Mouse (Mus musculus) MEL (cell line): Measurements from ENCODE around the gene Acvr1b. TPM values are rescaled to one million over a fixed set of nuclear protein-coding genes. Genes with fewer than 3 reads are reported as not detected.

Experiments
- DNase-seq: peaks from one replicate; pipeline ENCODE4 v3.0.0; 2011; ENCODE audit warnings: low read depth, low spot score
- H3K27ac ChIP-seq: 2 replicates; pipeline ENCODE4 v1.5.1; 2012; ENCODE audit warnings: low read depth, mild to moderate bottlenecking, control low read depth, low read length, moderate library complexity; ENCODE audit not compliant: control insufficient read depth
- H3K27me3 ChIP-seq, 2 experiments: fragments of 150-350 bp in 1 of 2; sonication (generic) in 1 of 2; 2 replicates each; pipeline ENCODE4 v1.6.1; 2012; ENCODE audit warnings: low read length in 2 of 2, mild to moderate bottlenecking in 2 of 2, improper control_type of control experiment in 1 of 2, moderate library complexity in 1 of 2; ENCODE audit not compliant: insufficient read depth in 2 of 2, control insufficient read depth in 1 of 2
- H3K36me3 ChIP-seq, 2 experiments: 2 replicates each; pipeline ENCODE4 v1.6.1; 2012 to 2014; ENCODE audit warnings: low read length in 2 of 2, improper control_type of control experiment in 1 of 2, inconsistent platforms in 1 of 2, mild to moderate bottlenecking in 1 of 2; ENCODE audit not compliant: insufficient read depth in 2 of 2, control insufficient read depth in 1 of 2
- H3K4me1 ChIP-seq, 2 experiments: fragments of 150-350 bp in 1 of 2; sonication (generic) in 1 of 2; 2 replicates each; pipeline ENCODE4 v1.6.1; 2012; ENCODE audit warnings: low read length in 2 of 2, improper control_type of control experiment in 1 of 2, mild to moderate bottlenecking in 1 of 2; ENCODE audit not compliant: insufficient read depth in 2 of 2, control insufficient read depth in 1 of 2
- H3K4me3 ChIP-seq, 2 experiments: fragments of 150-350 bp in 1 of 2; sonication (generic) in 1 of 2; 2 replicates each; pipeline ENCODE4 v1.5.1; 2012; ENCODE audit warnings: low read depth in 2 of 2, low read length in 2 of 2, mild to moderate bottlenecking in 2 of 2, moderate library complexity in 2 of 2, control low read depth in 1 of 2, improper control_type of control experiment in 1 of 2; ENCODE audit not compliant: control insufficient read depth in 1 of 2, insufficient read depth in 1 of 2
- H3K79me2 ChIP-seq: 2 replicates; pipeline ENCODE4 v1.6.1; 2012; ENCODE audit warnings: mild to moderate bottlenecking, low read length, moderate library complexity; ENCODE audit not compliant: control insufficient read depth, poor library complexity, insufficient read depth
- H3K9ac ChIP-seq: 2 replicates; pipeline ENCODE4 v1.6.1; 2012; ENCODE audit warnings: low read depth, mild to moderate bottlenecking, control low read depth, low read length, moderate library complexity; ENCODE audit not compliant: control insufficient read depth, poor library complexity, severe bottlenecking
- H3K9me3 ChIP-seq: fragments of 150-350 bp; sonication (generic); replicated peaks from 2 replicates; pipeline ENCODE4 v1.6.1; 2012; ENCODE audit warnings: mild to moderate bottlenecking, low read length, improper control_type of control experiment, moderate library complexity; ENCODE audit not compliant: insufficient read depth
- BHLHE40 ChIP-seq: IDR thresholded peaks from 2 replicates; pipeline ENCODE4 v1.6.1; 2012; ENCODE audit warnings: low read depth, mild to moderate bottlenecking, inconsistent platforms, low read length, improper control_type of control experiment, borderline replicate concordance
- CHD1 ChIP-seq: IDR thresholded peaks from 2 replicates; pipeline ENCODE4 v1.6.1; 2012; ENCODE audit warnings: low read depth, mild to moderate bottlenecking, inconsistent platforms, low read length, improper control_type of control experiment
- CHD2 ChIP-seq: IDR thresholded peaks from 2 replicates; pipeline ENCODE4 v1.6.1; 2011; ENCODE audit warnings: low read length, improper control_type of control experiment
- CTCF ChIP-seq, 3 experiments: IDR thresholded peaks in 2 of 3; conservative IDR thresholded peaks in 1 of 3; 2 replicates each; pipeline ENCODE4 v1.5.1; 2011 to 2012; ENCODE audit warnings: low read length in 3 of 3, low read depth in 2 of 3, mild to moderate bottlenecking in 2 of 3, improper control_type of control experiment in 1 of 3, inconsistent platforms in 1 of 3, mixed read lengths in 1 of 3, moderate library complexity in 1 of 3; ENCODE audit not compliant: control insufficient read depth in 1 of 3, insufficient read depth in 1 of 3, poor library complexity in 1 of 3, severe bottlenecking in 1 of 3
- E2F4 ChIP-seq: IDR thresholded peaks from 2 replicates; pipeline ENCODE4 v1.6.1; 2011; ENCODE audit warnings: low read depth, low read length, improper control_type of control experiment, borderline replicate concordance
- ELF1 ChIP-seq: IDR thresholded peaks from 2 replicates; pipeline ENCODE4 v1.6.1; 2014; ENCODE audit warnings: low read depth, mild to moderate bottlenecking, inconsistent platforms, low read length, improper control_type of control experiment, moderate library complexity
- EP300 ChIP-seq, 2 experiments: IDR thresholded peaks; 2 replicates each; pipeline ENCODE4 v1.6.1; 2011; ENCODE audit warnings: improper control_type of control experiment in 2 of 2, low read length in 2 of 2, low read depth in 1 of 2, mild to moderate bottlenecking in 1 of 2
- ETS1 ChIP-seq: IDR thresholded peaks from 2 replicates; pipeline ENCODE4 v1.6.1; 2012; ENCODE audit warnings: low read depth, mild to moderate bottlenecking, inconsistent platforms, low read length, improper control_type of control experiment, moderate library complexity
- GATA1 ChIP-seq: IDR thresholded peaks from 2 replicates; pipeline ENCODE4 v1.6.1; 2011; ENCODE audit warnings: low read depth, low read length, improper control_type of control experiment
- HCFC1 ChIP-seq: IDR thresholded peaks from 2 replicates; pipeline ENCODE4 v1.6.1; 2012; ENCODE audit warnings: low read depth, mild to moderate bottlenecking, inconsistent platforms, low read length, improper control_type of control experiment, moderate library complexity
- JUND ChIP-seq: IDR thresholded peaks from 2 replicates; pipeline ENCODE4 v1.6.1; 2011; ENCODE audit warnings: low read depth, mild to moderate bottlenecking, improper control_type of control experiment, low read length
- KAT2A ChIP-seq: conservative IDR thresholded peaks from 2 replicates; pipeline ENCODE4 v1.6.1; 2012; ENCODE audit warnings: low read depth, low read length, improper control_type of control experiment, inconsistent platforms
- MAZ ChIP-seq: IDR thresholded peaks from 2 replicates; pipeline ENCODE4 v1.6.1; 2012; ENCODE audit warnings: low read depth, mild to moderate bottlenecking, inconsistent platforms, low read length, improper control_type of control experiment
- MXI1 ChIP-seq: IDR thresholded peaks from 2 replicates; pipeline ENCODE4 v1.6.1; 2011; ENCODE audit warnings: mild to moderate bottlenecking, low read depth, low read length, improper control_type of control experiment
- MYB ChIP-seq: IDR thresholded peaks from 2 replicates; pipeline ENCODE4 v1.6.1; 2011; ENCODE audit warnings: mild to moderate bottlenecking, low read depth, low read length, improper control_type of control experiment
- NELFE ChIP-seq: IDR thresholded peaks from 2 replicates; pipeline ENCODE4 v1.6.1; 2011; ENCODE audit warnings: low read depth, low read length, improper control_type of control experiment
- POLR2A ChIP-seq, 2 experiments: IDR thresholded peaks; 2 replicates each; pipeline ENCODE4 v1.6.1; 2011 to 2012; ENCODE audit warnings: low read length in 2 of 2, mild to moderate bottlenecking in 2 of 2, control low read depth in 1 of 2, improper control_type of control experiment in 1 of 2, low read depth in 1 of 2, moderate library complexity in 1 of 2; ENCODE audit not compliant: control insufficient read depth in 1 of 2, insufficient read depth in 1 of 2, poor library complexity in 1 of 2
- POLR2AphosphoS2 ChIP-seq: IDR thresholded peaks from 2 replicates; pipeline ENCODE4 v1.6.1; 2011; ENCODE audit warnings: low read length, improper control_type of control experiment
- RCOR1 ChIP-seq: IDR thresholded peaks from 2 replicates; pipeline ENCODE4 v1.6.1; 2012; ENCODE audit warnings: low read depth, mild to moderate bottlenecking, inconsistent platforms, low read length, improper control_type of control experiment
- SIN3A ChIP-seq: IDR thresholded peaks from 2 replicates; pipeline ENCODE4 v1.6.1; 2012; ENCODE audit warnings: low read length, improper control_type of control experiment, inconsistent platforms
- SMC3 ChIP-seq: IDR thresholded peaks from 2 replicates; pipeline ENCODE4 v1.6.1; 2011; ENCODE audit warnings: low read depth, low read length, improper control_type of control experiment
- TAL1 ChIP-seq: IDR thresholded peaks from 2 replicates; pipeline ENCODE4 v1.6.1; 2012; ENCODE audit warnings: mild to moderate bottlenecking, inconsistent platforms, low read length, moderate library complexity, mixed read lengths
- TBP ChIP-seq: IDR thresholded peaks from 2 replicates; pipeline ENCODE4 v1.8.0; 2011; ENCODE audit warnings: low read depth, low read length, improper control_type of control experiment
- TCF12 ChIP-seq: IDR thresholded peaks from 2 replicates; pipeline ENCODE4 v1.6.1; 2014; ENCODE audit warnings: low read depth, mild to moderate bottlenecking, inconsistent platforms, low read length, improper control_type of control experiment, moderate library complexity
- UBTF ChIP-seq: IDR thresholded peaks from 2 replicates; pipeline ENCODE4 v1.6.1; 2012; ENCODE audit warnings: low read depth, mild to moderate bottlenecking, inconsistent platforms, low read length, improper control_type of control experiment, moderate library complexity, borderline replicate concordance; ENCODE audit not compliant: insufficient read depth
- USF1 ChIP-seq: IDR thresholded peaks from 2 replicates; pipeline ENCODE4 v1.6.1; 2014; ENCODE audit warnings: low read depth, mild to moderate bottlenecking, inconsistent platforms, low read length, improper control_type of control experiment, moderate library complexity
- ZC3H11A ChIP-seq: IDR thresholded peaks from 2 replicates; pipeline ENCODE4 v1.6.1; 2012; ENCODE audit warnings: low read depth, mild to moderate bottlenecking, inconsistent platforms, low read length, improper control_type of control experiment
- polyA plus RNA-seq, 2 experiments: library from polyadenylated mRNA; stranded (reverse) in 1 of 2; unstranded in 1 of 2; fragments of >175 nt in 1 of 2; fragments of >200 nt in 1 of 2; gene quantifications; 2 replicates each; pipeline versions ENCODE4 v1.2.1 to v1.2.4; 2012; ENCODE audit warnings: low replicate concordance in 2 of 2, low read depth in 1 of 2; ENCODE audit not compliant: insufficient read length in 2 of 2, insufficient read depth in 1 of 2, missing spikeins in 1 of 2
- total RNA-seq: library from RNA; depleted of rRNA; stranded (reverse); fragments of 300-350 nt; gene quantifications from 2 replicates; pipeline ENCODE4 v1.2.3, GENCODE M21; 2012

The Acvr1b gene
- total and polyA plus RNA-seq, 3 experiments = 10.4 to 13.2 TPM; not detected in 1

- Histone ChIP-seq H3K27ac (peak overlapping the region; percentile 87), H3K27me3 (no peaks in the 10 kb centered on the region), H3K4me3 (peak overlapping the region; percentile 2 to 40; a peak in 3 of 4 replicates), H3K4me1 (peaks cover 36 to 78% of the 10 kb centered on the region in 2 experiments), H3K36me3 (peaks cover 0 to 59% of the 10 kb centered on the region in 2 experiments; a peak in 2 of 4 replicates), H3K9me3 (no peaks in the 10 kb centered on the region), H3K79me2 (no peaks in the 10 kb centered on the region; the same call in 1 of the 2 replicates), H3K9ac (peak overlapping the region; percentile 41)
- peak; percentile 81 for DNase-seq
- TF ChIP-seq TCF12 (peak; percentile 93), CTCF (IDR thresholded peaks at IDR 0.05 in 2 of 3, conservative IDR thresholded peaks at IDR 0.05 in 1 of 3; ENCODE audit: control insufficient read depth in 1 of 3, insufficient read depth in 1 of 3, low read depth in 2 of 3, low read length in 3 of 3, poor library complexity in 1 of 3, severe bottlenecking in 1 of 3) (no peak), CHD1 (no peak; the same call in 1 of the 2 replicates), MYB (peak; percentile 50; the same call in 1 of the 2 replicates), TBP (peak; percentile 7; the same call in 1 of the 2 replicates), MXI1 (peak; percentile 27; the same call in 1 of the 2 replicates), ELF1 (peak; percentile 71), TAL1 (peak; percentile 92), HCFC1 (0 out of 2 replicates have a peak, but pooled peaks have one; percentile 47), CHD2 (peak; percentile 23; the same call in 1 of the 2 replicates), JUND (no peak), UBTF (no peak), ZC3H11A (peak; percentile 25; the same call in 1 of the 2 replicates), USF1 (no peak), MAZ (peak; percentile 84), SIN3A (peak; percentile 73), KAT2A (no peak), POLR2AphosphoS2 (no peak), E2F4 (no peak), RCOR1 (peak; percentile 95), POLR2A (IDR thresholded peaks at IDR 0.05; ENCODE audit: control insufficient read depth in 1 of 2, insufficient read depth in 1 of 2, low read depth in 1 of 2, low read length in 2 of 2, poor library complexity in 1 of 2) (0 out of 4 replicates have a peak, but pooled peaks of 1 of the 2 experiments have one; percentile 17), BHLHE40 (peak; percentile 65; the same call in 1 of the 2 replicates), EP300 (IDR thresholded peaks at IDR 0.05; ENCODE audit: low read depth in 1 of 2, low read length in 2 of 2) (peak; percentile 94 to 96), ETS1 (peak; percentile 94), SMC3 (no peak), GATA1 (peak; percentile 96), NELFE (0 out of 2 replicates have a peak, but pooled peaks have one; percentile 36)
Observed at GRCm38 (mm10) chr15:101147910-101148273, 26.0 kb upstream of the Acvr1b start.
